Mouse (Mus musculus): Measurements from ENCODE around the gene Spint1.

- TF ChIP-seq CTCF (IDR thresholded peaks at IDR 0.05; ENCODE audit: control insufficient read depth, insufficient read depth, insufficient read length) (peak; percentile 57), MAX (IDR thresholded peaks at IDR 0.05) (no peak), MYOD1 (IDR thresholded peaks at IDR 0.05; ENCODE audit: control insufficient read depth, insufficient read length, low read depth) (no peak), USF1 (IDR thresholded peaks at IDR 0.05; ENCODE audit: low read depth) (no peak)
Observed at GRCm38 (mm10) chr2:119270643-119271331, 33.6 kb downstream of the Spint1 start, which contains the start of gene Rhov.

Data from C2C12 (cell line).